Mouse (Mus musculus): Measurements from ENCODE around the gene Erich3. TPM values are rescaled to one million over a fixed set of nuclear protein-coding genes. Genes with fewer than 3 reads are reported as not detected.
A peak's percentile ranks its signal among the peaks of the same experiment; 100 is the strongest.

Gene Erich3
- polyA plus RNA-seq, 1 experiment from 2014 or later = 0.23 TPM

- Histone ChIP-seq H3K9me3 (ENCODE audit: control insufficient read depth, low read length) (no peaks in the 10 kb centered on the region), H3K4me2 (ENCODE audit: low read length) (no peak overlapping the region), H3K27me3 (ENCODE audit: control insufficient read depth, insufficient read depth, low read length) (no peaks in the 10 kb centered on the region), H3K9ac (ENCODE audit: low read length) (no peak overlapping the region), H3K27ac (replicated peaks in 1 of 2; ENCODE audit: control insufficient read depth in 1 of 2, insufficient read depth in 1 of 2, low read depth in 2 of 2, low read length in 2 of 2) (peak overlapping the region; percentile 16 to 64; a peak in 2 of 4 replicates), H3K4me1 (ENCODE audit: control insufficient read depth in 2 of 2, insufficient read depth in 2 of 2, low read length in 2 of 2) (peaks cover 5% of the 10 kb centered on the region in 2 experiments), H3K4me3 (ENCODE audit: control insufficient read depth in 1 of 2, insufficient read depth in 1 of 2, low read depth in 1 of 2, low read length in 2 of 2) (no peak overlapping the region), H3K36me3 (ENCODE audit: control insufficient read depth, insufficient read depth, low read length) (peaks cover 23% of the 10 kb centered on the region)
- peak; percentile 66; the same call in 1 of the 2 replicates for ATAC-seq (ENCODE audit: insufficient number of reproducible peaks, insufficient read depth, low FRiP score, low read depth)
- 56% methylated on average over 7 of the region's 7 CpGs for WGBS
Measured at GRCm38 (mm10) chr3:154806626-154807025, 143.0 kb downstream of the Erich3 start.

DNA sequence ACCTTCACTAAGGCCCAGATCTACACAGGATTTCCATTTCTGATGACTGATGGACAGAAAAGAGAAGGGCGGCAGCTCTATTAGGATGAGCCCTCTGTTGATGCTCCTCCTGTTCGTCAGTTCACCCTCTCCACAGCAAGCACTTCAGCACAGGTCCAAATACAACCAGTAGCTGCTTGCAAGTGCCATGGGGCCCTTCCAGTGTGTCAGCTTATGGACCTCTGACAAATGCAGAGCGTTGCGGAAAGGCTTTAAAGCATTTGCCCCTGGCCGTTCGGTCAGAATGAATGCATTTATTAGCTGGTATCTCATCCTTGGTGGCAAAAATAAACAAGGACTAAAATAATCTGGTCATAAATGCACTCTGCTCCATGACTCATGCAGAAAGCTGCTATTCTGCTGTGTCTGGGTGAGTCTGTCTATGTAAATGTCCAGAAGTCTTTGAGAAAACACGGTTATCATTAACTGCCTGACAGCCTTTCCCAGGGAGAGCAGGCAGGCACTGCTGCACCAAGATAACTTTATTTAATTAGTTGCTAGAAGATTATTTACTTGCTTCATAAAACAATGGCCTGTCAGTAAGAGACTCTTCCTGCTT, 146.7 kb downstream of the Erich3 start:
- Histone ChIP-seq H3K9ac (ENCODE audit: low read length) (no peak overlapping the region), H3K9me3 (ENCODE audit: control insufficient read depth, low read length) (no peaks in the 10 kb centered on the region), H3K36me3 (ENCODE audit: control insufficient read depth, insufficient read depth, low read length) (peaks cover 20% of the 10 kb centered on the region), H3K4me2 (ENCODE audit: low read length) (no peak overlapping the region), H3K27me3 (ENCODE audit: control insufficient read depth, insufficient read depth, low read length) (no peaks in the 10 kb centered on the region), H3K4me3 (ENCODE audit: control insufficient read depth in 1 of 2, insufficient read depth in 1 of 2, low read depth in 1 of 2, low read length in 2 of 2) (no peak overlapping the region), H3K27ac (replicated peaks in 1 of 2; ENCODE audit: control insufficient read depth in 1 of 2, insufficient read depth in 1 of 2, low read depth in 2 of 2, low read length in 2 of 2) (no peak overlapping the region), H3K4me1 (ENCODE audit: control insufficient read depth in 2 of 2, insufficient read depth in 2 of 2, low read length in 2 of 2) (peaks cover 5% of the 10 kb centered on the region in 2 experiments)
- 55% methylated on average over 7 of the region's 7 CpGs for WGBS
- ATAC-seq (ENCODE audit: insufficient number of reproducible peaks, insufficient read depth, low FRiP score, low read depth) = no peak

GRCm38 (mm10) chr3:154811281-154811680, 147.6 kb downstream of the Erich3 start:
- no peaks in the 10 kb centered on the region for H3K27me3 ChIP-seq (ENCODE audit: control insufficient read depth, insufficient read depth, low read length)
- no peaks in the 10 kb centered on the region for H3K9me3 ChIP-seq (ENCODE audit: control insufficient read depth, low read length)
- H3K9ac ChIP-seq (ENCODE audit: low read length) = no peak overlapping the region
- WGBS = 50% methylated on average over 9 of the region's 9 CpGs
- ATAC-seq (ENCODE audit: insufficient number of reproducible peaks, insufficient read depth, low FRiP score, low read depth) = no peak
- no peak overlapping the region for H3K4me2 ChIP-seq (ENCODE audit: low read length)
- H3K27ac ChIP-seq (replicated peaks in 1 of 2; ENCODE audit: control insufficient read depth in 1 of 2, insufficient read depth in 1 of 2, low read depth in 2 of 2, low read length in 2 of 2) = no peak overlapping the region
- H3K4me1 ChIP-seq (ENCODE audit: control insufficient read depth in 2 of 2, insufficient read depth in 2 of 2, low read length in 2 of 2) = peaks cover 2 to 5% of the 10 kb centered on the region in 2 experiments
- H3K36me3 ChIP-seq (ENCODE audit: control insufficient read depth, insufficient read depth, low read length) = peaks cover 25% of the 10 kb centered on the region
- no peak overlapping the region for H3K4me3 ChIP-seq (ENCODE audit: control insufficient read depth in 1 of 2, insufficient read depth in 1 of 2, low read depth in 1 of 2, low read length in 2 of 2)

GRCm38 (mm10) chr3:154811833-154812232, 148.2 kb downstream of the Erich3 start:
- H3K4me1 ChIP-seq (ENCODE audit: control insufficient read depth in 2 of 2, insufficient read depth in 2 of 2, low read length in 2 of 2) = peaks cover 1 to 7% of the 10 kb centered on the region in 2 experiments
- H3K27ac ChIP-seq (replicated peaks in 1 of 2; ENCODE audit: control insufficient read depth in 1 of 2, insufficient read depth in 1 of 2, low read depth in 2 of 2, low read length in 2 of 2) = no peak overlapping the region
- H3K9ac ChIP-seq (ENCODE audit: low read length) = no peak overlapping the region
- peaks cover 25% of the 10 kb centered on the region for H3K36me3 ChIP-seq (ENCODE audit: control insufficient read depth, insufficient read depth, low read length)
- no peak overlapping the region for H3K4me3 ChIP-seq (ENCODE audit: control insufficient read depth in 1 of 2, insufficient read depth in 1 of 2, low read depth in 1 of 2, low read length in 2 of 2)
- 60% methylated on average over 9 of the region's 9 CpGs for WGBS
- no peaks in the 10 kb centered on the region for H3K9me3 ChIP-seq (ENCODE audit: control insufficient read depth, low read length)
- H3K27me3 ChIP-seq (ENCODE audit: control insufficient read depth, insufficient read depth, low read length) = no peaks in the 10 kb centered on the region
- H3K4me2 ChIP-seq (ENCODE audit: low read length) = no peak overlapping the region
- no peak for ATAC-seq (ENCODE audit: insufficient number of reproducible peaks, insufficient read depth, low FRiP score, low read depth)

GRCm38 (mm10) chr3:154812893-154813292, 149.2 kb downstream of the Erich3 start:
- Histone ChIP-seq H3K4me3 (ENCODE audit: control insufficient read depth in 1 of 2, insufficient read depth in 1 of 2, low read depth in 1 of 2, low read length in 2 of 2) (no peak overlapping the region), H3K27me3 (ENCODE audit: control insufficient read depth, insufficient read depth, low read length) (no peaks in the 10 kb centered on the region), H3K4me1 (ENCODE audit: control insufficient read depth in 2 of 2, insufficient read depth in 2 of 2, low read length in 2 of 2) (peaks cover 5 to 6% of the 10 kb centered on the region in 2 experiments), H3K4me2 (ENCODE audit: low read length) (no peak overlapping the region), H3K36me3 (ENCODE audit: control insufficient read depth, insufficient read depth, low read length) (peaks cover 25% of the 10 kb centered on the region), H3K27ac (replicated peaks in 1 of 2; ENCODE audit: control insufficient read depth in 1 of 2, insufficient read depth in 1 of 2, low read depth in 2 of 2, low read length in 2 of 2) (no peak overlapping the region), H3K9me3 (ENCODE audit: control insufficient read depth, low read length) (no peaks in the 10 kb centered on the region), H3K9ac (ENCODE audit: low read length) (no peak overlapping the region)
- 35% methylated on average over 1 of the region's 1 CpGs for WGBS
- ATAC-seq (ENCODE audit: insufficient number of reproducible peaks, insufficient read depth, low FRiP score, low read depth) = no peak

DNA sequence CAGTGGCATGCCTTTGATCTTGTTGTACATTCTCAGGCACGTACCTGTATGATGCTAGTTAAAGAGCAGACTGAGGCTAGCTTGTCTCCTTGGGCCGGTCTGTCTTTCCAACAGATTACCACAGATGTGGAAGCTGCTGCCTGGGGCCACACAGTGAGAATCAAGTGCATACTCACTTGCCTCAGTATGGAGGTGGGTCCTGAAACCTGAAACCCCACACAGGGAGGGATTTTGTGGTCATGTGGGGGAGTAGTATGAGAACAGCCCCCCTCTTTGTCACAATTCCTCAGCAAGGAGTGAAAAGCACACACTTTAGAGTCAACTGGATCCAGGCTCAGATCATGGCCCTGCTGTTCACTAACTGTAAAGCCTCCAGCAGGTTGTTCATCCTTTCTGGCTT, 151.9 kb downstream of the Erich3 start:
- H3K4me2 ChIP-seq (ENCODE audit: low read length) = no peak overlapping the region
- H3K27ac ChIP-seq (replicated peaks in 1 of 2; ENCODE audit: control insufficient read depth in 1 of 2, insufficient read depth in 1 of 2, low read depth in 2 of 2, low read length in 2 of 2) = no peak overlapping the region
- no peaks in the 10 kb centered on the region for H3K9me3 ChIP-seq (ENCODE audit: control insufficient read depth, low read length)
- no peak overlapping the region for H3K9ac ChIP-seq (ENCODE audit: low read length)
- 51% methylated on average over 2 of the region's 2 CpGs for WGBS
- no peaks in the 10 kb centered on the region for H3K27me3 ChIP-seq (ENCODE audit: control insufficient read depth, insufficient read depth, low read length)
- peaks cover 21% of the 10 kb centered on the region for H3K36me3 ChIP-seq (ENCODE audit: control insufficient read depth, insufficient read depth, low read length)
- peaks cover 3 to 5% of the 10 kb centered on the region in 2 experiments for H3K4me1 ChIP-seq (ENCODE audit: control insufficient read depth in 2 of 2, insufficient read depth in 2 of 2, low read length in 2 of 2)
- H3K4me3 ChIP-seq (ENCODE audit: control insufficient read depth in 1 of 2, insufficient read depth in 1 of 2, low read depth in 1 of 2, low read length in 2 of 2) = no peak overlapping the region
- ATAC-seq (ENCODE audit: insufficient number of reproducible peaks, insufficient read depth, low FRiP score, low read depth) = no peak

- 40% methylated on average over 3 of the region's 3 CpGs for WGBS
- Histone ChIP-seq H3K9ac (ENCODE audit: low read length) (no peak overlapping the region), H3K4me2 (ENCODE audit: low read length) (no peak overlapping the region), H3K36me3 (ENCODE audit: control insufficient read depth, insufficient read depth, low read length) (peaks cover 16% of the 10 kb centered on the region), H3K4me3 (ENCODE audit: control insufficient read depth in 1 of 2, insufficient read depth in 1 of 2, low read depth in 1 of 2, low read length in 2 of 2) (no peak overlapping the region), H3K4me1 (ENCODE audit: control insufficient read depth in 2 of 2, insufficient read depth in 2 of 2, low read length in 2 of 2) (peaks cover 3 to 5% of the 10 kb centered on the region in 2 experiments; a peak in 2 of 4 replicates), H3K9me3 (ENCODE audit: control insufficient read depth, low read length) (no peaks in the 10 kb centered on the region), H3K27me3 (ENCODE audit: control insufficient read depth, insufficient read depth, low read length) (no peaks in the 10 kb centered on the region), H3K27ac (replicated peaks in 1 of 2; ENCODE audit: control insufficient read depth in 1 of 2, insufficient read depth in 1 of 2, low read depth in 2 of 2, low read length in 2 of 2) (no peak overlapping the region)
- ATAC-seq (ENCODE audit: insufficient number of reproducible peaks, insufficient read depth, low FRiP score, low read depth) = no peak
Measured at GRCm38 (mm10) chr3:154816231-154816630, 152.6 kb downstream of the Erich3 start.
